Mouse (Mus musculus) gastrocnemius, postnatal 14 days (tissue): ENCODE data around the gene Gm17334. TPM values are rescaled to one million over a fixed set of nuclear protein-coding genes. Genes with fewer than 3 reads are reported as not detected.

Experiments
- microRNA-seq, 2 experiments: library from miRNA; unstranded; fragments of <30 nt; microRNA quantifications; one replicate each; pipeline ENCODE4 v1.2.0; 2021
- total RNA-seq, 2 experiments: library from RNA; stranded (reverse); gene quantifications; 2 replicates each; pipeline ENCODE4 v1.2.3; 2021

The Gm17334 gene
- total RNA-seq, 2 experiments from 2014 or later = 0.23 to 0.33 TPM

Small RNAs within 50 kb of the gene (microRNA-seq; reads per million reads assigned to microRNA genes)
- gene Mir7671 = 0 reads per million in 2 experiments

Other genes with a start within 250 kb of the Gm17334 start
- gene Kif3a, start 205.8 kb downstream of the Gm17334 start, total RNA-seq = 1 to 10 TPM; 6.8 to 7.4 TPM
- gene Il4, start 154.5 kb downstream of the Gm17334 start, total RNA-seq = not detected
- gene Il13, start 138.5 kb downstream of the Gm17334 start, total RNA-seq = not detected
- 1 to 10 TPM; 5.2 to 6.7 TPM for gene Rad50, start 65.9 kb downstream of the Gm17334 start, total RNA-seq
- not detected for gene Il5, start 52.4 kb downstream of the Gm17334 start, total RNA-seq
- gene Irf1, start 3.2 kb downstream of the Gm17334 start, total RNA-seq = 1 to 10 TPM; 8.7 to 9.1 TPM
- gene Gm12216, start 86.1 kb upstream of the Gm17334 start, total RNA-seq = 1 to 10 TPM; 2.1 to 3.7 TPM
- 10 to 100 TPM; 11.1 to 11.2 TPM for gene Slc22a5, start 118.5 kb upstream of the Gm17334 start, total RNA-seq
- gene Slc22a21, start 207.1 kb upstream of the Gm17334 start, total RNA-seq = 1 to 10 TPM; 1.3 to 1.7 TPM